Mouse (Mus musculus) forebrain, postnatal 0 days (tissue): ENCODE data around the gene Unc13a. TPM values are rescaled to one million over a fixed set of nuclear protein-coding genes. Genes with fewer than 3 reads are reported as not detected.

Experiments used
- ATAC-seq: fragments of 200-750 bp; cut with Nextera tagmentation; 2 replicates; pipeline ENCODE4 v1.8.0; 2017; ENCODE audit warnings: mild to moderate bottlenecking, moderate library complexity
- DNase-seq: peaks from one replicate; pipeline ENCODE4 v3.0.0-alpha.2; 2015
- H3K27ac ChIP-seq: fragments of 300-500 bp; sonication (generic); 2 replicates; pipeline ENCODE4 v1.5.1; 2014; ENCODE audit warnings: low read depth, mild to moderate bottlenecking, antibody characterized with exemption, low read length, moderate library complexity, mixed read lengths
- H3K27me3 ChIP-seq: fragments of 300-500 bp; sonication (generic); 2 replicates; pipeline ENCODE4 v1.6.1; 2014; ENCODE audit warnings: mild to moderate bottlenecking, low read length, mixed read lengths; ENCODE audit not compliant: insufficient read depth
- H3K36me3 ChIP-seq: fragments of 300-500 bp; sonication (generic); 2 replicates; pipeline ENCODE4 v1.6.1; 2014; ENCODE audit warnings: mild to moderate bottlenecking, moderate library complexity; ENCODE audit not compliant: insufficient read depth
- H3K4me1 ChIP-seq: fragments of 300-500 bp; sonication (generic); 2 replicates; pipeline ENCODE4 v1.6.1; 2014; ENCODE audit warnings: antibody characterized with exemption; ENCODE audit not compliant: insufficient read depth
- H3K4me2 ChIP-seq: fragments of 300-500 bp; sonication (generic); 2 replicates; pipeline ENCODE4 v1.6.1; 2014; ENCODE audit warnings: low read depth, mild to moderate bottlenecking, moderate library complexity
- H3K4me3 ChIP-seq: fragments of 300-500 bp; sonication (generic); 2 replicates; pipeline ENCODE4 v1.5.1; 2014; ENCODE audit warnings: low read depth, low read length, mixed read lengths
- H3K9ac ChIP-seq: fragments of 300-500 bp; sonication (generic); 2 replicates; pipeline ENCODE4 v1.6.1; 2014; ENCODE audit warnings: mild to moderate bottlenecking
- H3K9me3 ChIP-seq: fragments of 300-500 bp; sonication (generic); 2 replicates; pipeline ENCODE4 v1.6.1; 2016; ENCODE audit warnings: low read length
- CTCF ChIP-seq: sonication (generic); IDR thresholded peaks from 2 replicates; pipeline ENCODE4 v1.5.1; 2016; ENCODE audit warnings: antibody characterized with exemption, control low read depth, low read depth
- WGBS: fragments of 180-500 bp; shearing (Covaris S2); extraction: QIAGEN DNeasy Blood & Tissue Kit; methylation state at CpG from one replicate; pipeline ENCODE4 v1.1.7; 2014; 5-methylcytosine and 5-hydroxymethylcytosine counted together
- polyA plus RNA-seq: library from polyadenylated mRNA; unstranded; fragments of >200 nt; fragmentation: Nextera tagmentation; extraction: Ambion mirVana; gene quantifications from 2 replicates; pipeline ENCODE4 v1.2.1, GENCODE M21; 2015
- total RNA-seq: library from RNA; depleted of rRNA; stranded (reverse); fragments of >200 nt; gene quantifications from 2 replicates; pipeline ENCODE4 v1.2.3, GENCODE M21; 2014

Unc13a gene
- total and polyA plus RNA-seq, 2 experiments from 2014 or later, result 18.8 to 89.2 TPM

GRCm38 (mm10) chr8:71597451-71597850 lies 74.1 kb downstream of the Unc13a start, which contains the start of gene Fam129c:
Fam129c (plus strand) TSS chr8:71597648.
- no peak within 1 kb of the TSS for H3K4me2 ChIP-seq
- H3K36me3 ChIP-seq, result peaks cover 5% of the 10 kb centered on the region; the same call in 1 of the 2 replicates
- peaks cover 4% of the 10 kb centered on the region; the same call in 1 of the 2 replicates for H3K27me3 ChIP-seq
- H3K4me3 ChIP-seq, result no peak within 1 kb of the TSS
- no peak for DNase-seq
- 74% methylated on average over 3 of the region's 3 CpGs for WGBS
- no peak for ATAC-seq
- TF ChIP-seq CTCF, result no peak
- H3K27ac ChIP-seq, result no peak within 1 kb of the TSS
- peaks cover 7% of the 10 kb centered on the region; the same call in 1 of the 2 replicates for H3K4me1 ChIP-seq
- H3K9me3 ChIP-seq, result no peaks in the 10 kb centered on the region
- H3K9ac ChIP-seq, result no peak within 1 kb of the TSS

- peaks cover under 1% of the 10 kb centered on the region; the same call in 1 of the 2 replicates for H3K27me3 ChIP-seq
- H3K27ac ChIP-seq, result no peak overlapping the region
- peaks cover 7% of the 10 kb centered on the region; the same call in 1 of the 2 replicates for H3K4me1 ChIP-seq
- DNase-seq, result no peak
- H3K36me3 ChIP-seq, result peaks cover 5% of the 10 kb centered on the region; the same call in 1 of the 2 replicates
- H3K9ac ChIP-seq, result no peak overlapping the region
- 82% methylated on average over 4 of the region's 4 CpGs for WGBS
- no peaks in the 10 kb centered on the region for H3K9me3 ChIP-seq
- H3K4me2 ChIP-seq, result no peak overlapping the region
- no peak overlapping the region for H3K4me3 ChIP-seq
- no peak for TF ChIP-seq CTCF
- ATAC-seq, result no peak
Measured at GRCm38 (mm10) chr8:71596798-71597197, 74.8 kb downstream of the Unc13a start.

DNA sequence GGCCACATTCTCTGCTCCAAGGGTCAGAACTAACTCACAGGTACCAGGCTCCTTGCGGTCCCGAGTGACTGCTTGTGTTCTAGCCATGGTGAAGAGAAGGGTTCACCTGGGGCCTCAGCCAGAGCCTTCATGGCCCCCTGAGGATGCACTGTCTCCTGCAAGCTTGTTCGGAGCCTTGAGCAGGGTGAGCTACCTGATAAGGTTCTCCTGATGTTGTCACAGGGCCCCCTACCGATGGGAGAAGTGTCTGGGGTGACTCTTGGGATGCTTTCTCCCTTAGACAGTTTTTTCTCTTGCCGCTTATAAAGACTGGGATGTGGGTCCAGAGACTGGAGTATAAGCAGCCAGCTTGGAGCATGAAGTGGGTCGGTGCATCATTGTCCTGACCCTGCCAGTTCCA lies 75.2 kb downstream of the Unc13a start:
- WGBS, result 60% methylated on average over 6 of the region's 6 CpGs
- Histone ChIP-seq H3K27ac (no peak overlapping the region), H3K4me2 (peak overlapping the region; percentile 39; the same call in 1 of the 2 replicates), H3K9me3 (no peaks in the 10 kb centered on the region), H3K36me3 (peaks cover 5% of the 10 kb centered on the region; the same call in 1 of the 2 replicates), H3K9ac (0 out of 2 replicates have a peak overlapping the region, but pooled peaks have one; percentile 31), H3K27me3 (no peaks in the 10 kb centered on the region; the same call in 1 of the 2 replicates), H3K4me1 (peaks cover 7% of the 10 kb centered on the region; the same call in 1 of the 2 replicates), H3K4me3 (no peak overlapping the region)
- DNase-seq (no peak), ATAC-seq (no peak)
- no peak for TF ChIP-seq CTCF

- Histone ChIP-seq H3K27me3 (no peaks in the 10 kb centered on the region; the same call in 1 of the 2 replicates), H3K4me2 (peak overlapping the region; percentile 39), H3K27ac (no peak overlapping the region), H3K9me3 (no peaks in the 10 kb centered on the region), H3K36me3 (peaks cover 5% of the 10 kb centered on the region; the same call in 1 of the 2 replicates), H3K9ac (peak overlapping the region; percentile 31), H3K4me3 (0 out of 2 replicates have a peak overlapping the region, but pooled peaks have one; percentile 5), H3K4me1 (peaks cover 10% of the 10 kb centered on the region)
- ATAC-seq, result peak; percentile 53
- WGBS, result 7% methylated on average over 27 of the region's 27 CpGs
- peak; percentile 89 for DNase-seq
- peak; percentile 100 for TF ChIP-seq CTCF
Measured at GRCm38 (mm10) chr8:71595862-71596261, 75.7 kb downstream of the Unc13a start.

DNA sequence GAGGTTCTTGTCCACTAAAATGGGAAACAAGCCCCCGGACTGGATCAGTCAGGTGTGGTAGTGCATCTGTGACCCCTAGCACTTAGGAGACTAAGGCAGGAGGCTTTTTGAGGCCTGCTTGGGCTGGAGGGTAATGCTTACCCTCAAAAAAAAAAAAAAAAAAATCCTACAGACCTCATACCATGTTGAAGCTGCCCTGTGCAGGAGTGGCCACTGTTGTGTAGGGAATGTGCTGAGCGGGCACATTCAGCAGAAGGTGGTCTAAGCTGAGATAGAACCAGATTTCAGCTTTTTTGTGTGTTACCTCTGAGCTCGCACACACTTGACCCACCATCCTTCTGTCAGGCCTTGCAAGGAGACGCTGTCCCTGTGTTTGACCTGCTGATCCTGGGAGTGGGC lies 77.2 kb downstream of the Unc13a start:
- WGBS, result 94% methylated on average over 4 of the region's 4 CpGs
- Histone ChIP-seq H3K27ac (no peak overlapping the region), H3K4me2 (no peak overlapping the region), H3K9me3 (no peaks in the 10 kb centered on the region), H3K9ac (no peak overlapping the region), H3K36me3 (peaks cover 5% of the 10 kb centered on the region; the same call in 1 of the 2 replicates), H3K27me3 (no peaks in the 10 kb centered on the region), H3K4me3 (no peak overlapping the region), H3K4me1 (peaks cover 10% of the 10 kb centered on the region)
- DNase-seq (no peak), ATAC-seq (no peak)
- no peak for TF ChIP-seq CTCF

- H3K27ac ChIP-seq, result no peak overlapping the region
- ATAC-seq (no peak), DNase-seq (no peak)
- peaks cover 5% of the 10 kb centered on the region; the same call in 1 of the 2 replicates for H3K36me3 ChIP-seq
- no peak overlapping the region for H3K9ac ChIP-seq
- no peak overlapping the region for H3K4me3 ChIP-seq
- WGBS, result 89% methylated on average over 8 of the region's 8 CpGs
- TF ChIP-seq CTCF, result no peak
- H3K27me3 ChIP-seq, result no peaks in the 10 kb centered on the region
- H3K4me1 ChIP-seq, result peaks cover 10% of the 10 kb centered on the region
- no peak overlapping the region for H3K4me2 ChIP-seq
- H3K9me3 ChIP-seq, result no peaks in the 10 kb centered on the region
Measured at GRCm38 (mm10) chr8:71593556-71594323, 77.8 kb downstream of the Unc13a start.
